Mouse (Mus musculus): ENCODE results near the gene Defa17.
"Not testable (repeated sequence)": the region's sequence is repeated elsewhere in the genome, so short reads cannot be mapped to it uniquely, and the experiment has no call there.

Gene Defa17

GRCm38 (mm10) chr8:21655480-21655879 is at the start of gene Defa17:
TSS of gene Defa17 (plus strand) at chr8:21655780.
- DNase-seq (ENCODE audit: low spot score in 2 of 2) = not testable (repeated sequence)

- DNase-seq (ENCODE audit: low spot score in 2 of 2) = not testable (repeated sequence)
Observed at GRCm38 (mm10) chr8:21617883-21618282, 37.7 kb upstream of the Defa17 start, which contains the start of gene Defa26. TSS of gene Defa26 (plus strand) at chr8:21618183.

GRCm38 (mm10) chr8:21665497-21665896 is 9.9 kb downstream of the Defa17 start, which contains the start of gene Defa34:
TSS of gene Defa34 (plus strand) at chr8:21665797.
- not testable (repeated sequence) for DNase-seq (ENCODE audit: low spot score in 2 of 2)

GRCm38 (mm10) chr8:21703545-21703944 is 48.0 kb downstream of the Defa17 start, which contains the start of gene AY761184:
TSS of gene AY761184 (minus strand) at chr8:21703645.
- not testable (repeated sequence) for DNase-seq (ENCODE audit: low spot score in 2 of 2)

Data from right cerebral cortex, postnatal 36 days (tissue).